Mouse (Mus musculus): ENCODE measurements around the gene Tatdn3. TPM values are rescaled to one million over a fixed set of nuclear protein-coding genes. Genes with fewer than 3 reads are reported as not detected.

Tatdn3 gene
- polyA plus RNA-seq, 1 experiment from 2014 or later: 20.2 TPM

DNA sequence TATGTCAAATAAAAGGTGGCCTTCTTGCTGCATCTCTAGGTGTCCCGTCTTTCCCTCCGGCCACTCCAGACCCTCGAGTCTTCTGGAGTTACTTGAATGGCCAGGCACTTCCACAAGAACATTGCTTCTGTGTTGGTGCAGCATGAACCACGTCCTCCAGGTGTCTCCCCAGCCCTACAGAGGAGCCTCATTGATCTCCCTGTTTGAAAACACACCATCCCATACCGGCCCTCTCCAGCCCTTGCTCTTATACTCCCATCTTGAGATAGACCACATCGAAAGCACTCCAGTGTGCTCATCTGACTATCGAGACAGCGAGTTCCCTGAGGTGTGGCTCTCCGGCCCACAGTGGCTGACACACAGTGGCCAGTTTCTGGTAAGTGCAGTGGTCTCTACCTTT lies 32.3 kb upstream of the Tatdn3 start:
- Histone ChIP-seq H3K27me3 (peaks cover 13% of the 10 kb centered on the region), H3K4me3 (no peak overlapping the region), H3K9ac (no peak overlapping the region), H3K27ac (no peak overlapping the region), H3K36me3 (no peaks in the 10 kb centered on the region), H3K4me1 (replicated peaks) (peaks cover 21% of the 10 kb centered on the region), H3K9me3 (replicated peaks) (no peaks in the 10 kb centered on the region), H3K4me2 (no peak overlapping the region)
- WGBS: 71% methylated on average over 9 of the region's 9 CpGs
- ATAC-seq (replicated peaks; ENCODE audit: insufficient number of reproducible peaks, insufficient read depth, low FRiP score, low read depth): no peak

DNA sequence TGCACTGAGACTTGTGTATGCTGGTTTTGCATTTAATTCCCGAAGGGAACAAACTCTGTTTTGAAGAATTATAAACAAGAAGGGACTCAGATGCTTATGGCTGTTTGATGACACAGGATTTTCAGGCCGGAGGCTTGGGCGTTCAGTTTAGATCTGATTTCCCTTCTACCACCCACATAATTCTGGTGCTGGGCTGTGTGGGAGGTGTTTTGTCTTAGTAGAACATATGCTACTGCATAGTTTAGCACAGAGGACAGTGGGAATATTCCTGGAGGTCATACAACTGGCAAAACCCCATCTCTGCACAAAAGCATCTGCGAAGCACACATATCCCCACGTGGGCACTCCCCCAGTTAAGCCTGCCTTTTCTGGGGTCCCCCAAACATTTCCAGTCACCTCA lies 30.8 kb upstream of the Tatdn3 start:
- H3K27me3 ChIP-seq: peaks cover 3% of the 10 kb centered on the region
- no peak overlapping the region for H3K4me2 ChIP-seq
- H3K9me3 ChIP-seq (replicated peaks): no peaks in the 10 kb centered on the region
- peaks cover 16% of the 10 kb centered on the region for H3K4me1 ChIP-seq (replicated peaks)
- 67% methylated on average over 5 of the region's 5 CpGs for WGBS
- no peak overlapping the region for H3K9ac ChIP-seq
- no peak for ATAC-seq (replicated peaks; ENCODE audit: insufficient number of reproducible peaks, insufficient read depth, low FRiP score, low read depth)
- H3K36me3 ChIP-seq: no peaks in the 10 kb centered on the region
- H3K4me3 ChIP-seq: no peak overlapping the region
- no peak overlapping the region for H3K27ac ChIP-seq

DNA sequence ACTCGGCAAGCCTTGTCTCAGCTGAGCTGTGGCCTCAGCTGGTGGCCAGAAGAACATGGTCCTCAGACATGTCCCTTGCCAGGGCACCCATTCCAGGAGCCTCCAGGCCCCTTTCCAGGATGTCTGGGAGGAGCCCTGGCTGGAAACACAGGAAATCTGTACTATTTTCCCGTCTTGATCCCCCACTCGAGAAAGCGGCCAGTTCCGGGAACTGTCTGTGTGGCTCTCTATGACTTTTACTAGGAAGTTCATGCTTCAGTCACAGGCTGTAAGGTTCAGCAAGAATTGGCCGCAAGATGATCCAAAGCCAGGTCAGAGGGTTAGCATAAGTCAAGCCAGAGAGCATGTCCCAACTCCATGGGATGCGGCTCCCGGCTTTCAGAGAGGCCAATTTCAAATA lies 29.3 kb upstream of the Tatdn3 start:
- H3K9ac ChIP-seq: no peak overlapping the region
- H3K4me2 ChIP-seq: no peak overlapping the region
- no peaks in the 10 kb centered on the region for H3K36me3 ChIP-seq
- ATAC-seq (replicated peaks; ENCODE audit: insufficient number of reproducible peaks, insufficient read depth, low FRiP score, low read depth): no peak
- H3K4me1 ChIP-seq (replicated peaks): peaks cover 4% of the 10 kb centered on the region
- no peaks in the 10 kb centered on the region for H3K27me3 ChIP-seq
- H3K27ac ChIP-seq: no peak overlapping the region
- H3K4me3 ChIP-seq: no peak overlapping the region
- WGBS: 75% methylated on average over 8 of the region's 8 CpGs
- H3K9me3 ChIP-seq (replicated peaks): no peaks in the 10 kb centered on the region

DNA sequence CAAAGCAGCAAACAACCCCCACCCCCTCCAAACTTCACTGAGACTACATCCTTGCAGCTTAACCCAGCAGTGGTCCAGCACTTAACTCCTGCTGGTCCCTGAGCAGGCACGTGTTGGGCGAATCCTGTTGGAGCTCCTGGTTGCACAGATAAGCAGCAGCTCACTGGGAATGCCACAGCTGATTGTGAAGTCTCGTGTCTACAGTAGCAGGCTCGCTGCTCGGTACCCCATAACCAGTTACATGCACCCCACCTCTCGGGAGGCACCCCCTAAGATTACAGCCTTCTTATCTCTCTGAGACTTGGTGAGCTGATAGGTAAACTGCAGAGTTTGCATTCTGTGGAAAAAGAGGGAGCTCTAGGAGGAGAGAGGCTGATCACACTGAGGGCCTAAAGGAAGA lies 26.6 kb upstream of the Tatdn3 start:
- no peaks in the 10 kb centered on the region for H3K9me3 ChIP-seq (replicated peaks)
- H3K27me3 ChIP-seq: no peaks in the 10 kb centered on the region
- ATAC-seq (replicated peaks; ENCODE audit: insufficient number of reproducible peaks, insufficient read depth, low FRiP score, low read depth): no peak
- H3K36me3 ChIP-seq: no peaks in the 10 kb centered on the region; the same call in 1 of the 2 replicates
- H3K9ac ChIP-seq: no peak overlapping the region
- no peak overlapping the region for H3K4me3 ChIP-seq
- H3K4me1 ChIP-seq (replicated peaks): 0 out of 2 replicates have a peak, but pooled peaks cover 2% of the 10 kb centered on the region
- no peak overlapping the region for H3K27ac ChIP-seq
- H3K4me2 ChIP-seq: no peak overlapping the region
- WGBS: 27% methylated on average over 6 of the region's 6 CpGs

DNA sequence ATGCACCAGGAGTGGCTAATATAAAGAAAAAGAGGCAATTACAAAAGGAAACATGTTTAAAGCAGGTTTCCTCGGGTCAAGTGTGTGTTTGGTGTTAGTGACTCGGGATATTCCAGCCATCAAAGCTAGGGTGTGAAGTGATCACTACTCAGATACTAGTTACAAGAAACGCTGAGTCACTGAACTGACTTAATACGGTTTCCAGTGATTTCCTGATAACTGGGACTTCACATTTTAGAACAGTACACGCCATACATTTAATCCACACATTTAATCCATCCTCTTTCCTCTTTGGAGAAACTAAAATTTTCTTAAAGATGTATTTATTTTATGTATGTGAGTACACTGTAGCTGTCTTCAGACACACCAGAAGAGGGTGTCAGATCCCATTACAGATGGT lies 25.2 kb upstream of the Tatdn3 start:
- Histone ChIP-seq H3K4me3 (no peak overlapping the region), H3K4me2 (no peak overlapping the region), H3K36me3 (peaks cover 10% of the 10 kb centered on the region; the same call in 1 of the 2 replicates), H3K4me1 (replicated peaks) (0 out of 2 replicates have a peak, but pooled peaks cover 2% of the 10 kb centered on the region), H3K27ac (no peak overlapping the region), H3K9me3 (replicated peaks) (no peaks in the 10 kb centered on the region), H3K27me3 (no peaks in the 10 kb centered on the region), H3K9ac (no peak overlapping the region)
- no peak for ATAC-seq (replicated peaks; ENCODE audit: insufficient number of reproducible peaks, insufficient read depth, low FRiP score, low read depth)
- WGBS: 75% methylated on average over 5 of the region's 5 CpGs

DNA sequence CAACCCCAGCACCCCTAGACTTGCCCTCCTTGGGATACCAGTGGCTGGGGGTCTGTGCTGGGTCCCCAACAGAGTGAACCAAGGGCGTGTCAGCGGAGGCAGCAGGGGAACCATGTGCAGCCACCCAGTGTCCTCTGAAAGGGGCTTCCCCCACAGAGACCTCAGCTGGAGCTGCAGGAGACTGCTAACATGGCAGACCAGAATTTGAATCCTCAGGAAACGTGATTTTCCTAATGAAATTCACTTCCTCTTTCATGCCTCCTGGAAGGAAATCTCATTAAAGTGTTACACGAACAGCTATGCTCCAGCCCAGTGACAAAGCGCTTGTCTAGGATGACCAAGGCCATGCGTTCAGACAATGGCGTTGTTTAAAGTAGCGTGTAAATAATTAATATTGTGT lies 24.2 kb upstream of the Tatdn3 start:
- Histone ChIP-seq H3K9ac (no peak overlapping the region), H3K27me3 (no peaks in the 10 kb centered on the region), H3K27ac (no peak overlapping the region), H3K4me3 (no peak overlapping the region), H3K4me2 (no peak overlapping the region), H3K4me1 (replicated peaks) (no peaks in the 10 kb centered on the region), H3K36me3 (peaks cover 19% of the 10 kb centered on the region), H3K9me3 (replicated peaks) (no peaks in the 10 kb centered on the region)
- WGBS: 82% methylated on average over 8 of the region's 8 CpGs
- ATAC-seq (replicated peaks; ENCODE audit: insufficient number of reproducible peaks, insufficient read depth, low FRiP score, low read depth): no peak

DNA sequence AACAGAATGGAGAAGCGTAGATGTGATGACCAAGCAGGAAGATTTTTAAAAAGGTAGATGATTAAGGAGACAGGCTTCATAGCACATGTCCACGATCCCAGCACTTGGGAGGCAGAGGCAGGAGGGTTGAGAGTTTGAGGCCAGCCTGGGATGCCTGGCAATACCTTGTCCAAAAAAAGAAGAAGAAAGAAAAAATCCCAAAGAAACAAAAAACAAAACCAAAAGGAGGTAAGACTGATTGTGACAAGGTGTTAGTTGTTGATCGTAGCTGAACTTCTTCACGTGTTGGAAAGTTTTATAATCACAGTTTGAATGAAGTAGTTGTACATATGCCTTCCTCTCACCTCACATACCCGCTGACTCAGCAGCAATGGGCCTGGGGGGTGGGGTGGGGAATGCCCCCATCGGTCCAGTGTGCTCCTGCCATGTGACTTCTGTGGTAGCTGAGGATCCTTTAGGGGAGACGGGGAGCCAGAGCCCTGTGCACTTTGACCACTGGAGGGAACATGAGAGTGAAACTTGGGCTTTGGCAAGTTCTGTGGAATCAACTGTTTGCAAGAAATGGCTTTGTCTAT lies 23.7 kb upstream of the Tatdn3 start:
- no peaks in the 10 kb centered on the region for H3K27me3 ChIP-seq
- no peak overlapping the region for H3K9ac ChIP-seq
- no peak overlapping the region for H3K27ac ChIP-seq
- H3K4me1 ChIP-seq (replicated peaks): no peaks in the 10 kb centered on the region
- WGBS: 79% methylated on average over 7 of the region's 7 CpGs
- H3K4me3 ChIP-seq: no peak overlapping the region
- ATAC-seq (replicated peaks; ENCODE audit: insufficient number of reproducible peaks, insufficient read depth, low FRiP score, low read depth): no peak
- no peak overlapping the region for H3K4me2 ChIP-seq
- H3K36me3 ChIP-seq: peaks cover 24% of the 10 kb centered on the region
- no peaks in the 10 kb centered on the region for H3K9me3 ChIP-seq (replicated peaks)

DNA sequence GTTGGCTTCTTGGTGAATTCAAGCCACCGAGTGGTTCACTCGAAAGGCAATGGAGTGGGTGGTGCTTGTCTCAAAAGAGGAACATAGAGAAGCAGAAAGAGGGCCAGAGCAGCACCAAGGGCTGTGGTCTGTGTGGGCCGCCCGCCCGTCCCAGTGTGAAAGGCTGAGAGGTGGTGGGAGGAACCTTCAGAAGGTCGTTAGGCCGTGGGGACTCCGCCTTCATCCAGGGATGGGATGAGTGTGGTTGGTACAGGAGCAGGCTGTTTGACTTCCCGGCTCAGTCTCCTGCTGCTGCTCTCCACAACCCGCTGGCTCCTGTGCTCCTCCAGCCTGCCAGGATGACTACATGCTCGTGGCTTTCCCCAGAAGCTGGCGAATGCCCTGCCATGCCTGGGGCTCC lies 22.9 kb upstream of the Tatdn3 start:
- ATAC-seq (replicated peaks; ENCODE audit: insufficient number of reproducible peaks, insufficient read depth, low FRiP score, low read depth): no peak
- Histone ChIP-seq H3K36me3 (peaks cover 25% of the 10 kb centered on the region), H3K27ac (no peak overlapping the region)

DNA sequence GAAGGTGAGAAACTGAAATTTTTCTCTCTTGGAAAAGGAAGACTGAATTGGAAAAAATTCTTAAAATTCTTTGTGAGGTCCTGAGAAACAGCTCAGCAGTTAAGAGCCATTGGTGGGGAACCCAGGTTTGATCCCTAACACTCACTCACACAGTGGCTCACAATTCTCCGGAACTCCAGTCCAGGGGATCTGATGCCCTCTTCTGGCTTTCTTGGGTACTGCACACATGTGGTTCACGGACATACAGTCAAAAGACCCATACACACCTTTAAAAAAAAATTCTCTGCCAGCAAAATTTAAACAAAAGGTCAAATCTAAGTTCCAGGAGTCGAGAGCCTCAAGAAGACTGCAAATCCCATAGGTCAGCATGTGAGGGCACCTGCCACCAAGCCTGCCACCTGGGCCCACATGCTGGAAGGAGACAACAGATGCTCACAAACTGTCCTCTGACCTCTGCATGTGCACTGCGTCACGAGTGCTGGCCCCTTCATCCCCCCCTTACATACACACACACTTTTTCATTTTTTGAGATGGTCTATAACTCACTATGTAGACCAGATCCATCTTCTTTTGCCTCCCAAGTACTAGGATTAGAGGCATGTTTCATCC lies 22.3 kb upstream of the Tatdn3 start:
- peaks cover 30% of the 10 kb centered on the region for H3K36me3 ChIP-seq
- no peak for ATAC-seq (replicated peaks; ENCODE audit: insufficient number of reproducible peaks, insufficient read depth, low FRiP score, low read depth)
- no peaks in the 10 kb centered on the region for H3K27me3 ChIP-seq
- H3K9me3 ChIP-seq (replicated peaks): no peaks in the 10 kb centered on the region
- no peak overlapping the region for H3K4me3 ChIP-seq
- 72% methylated on average over 5 of the region's 5 CpGs for WGBS
- H3K4me1 ChIP-seq (replicated peaks): no peaks in the 10 kb centered on the region
- H3K27ac ChIP-seq: no peak overlapping the region
- no peak overlapping the region for H3K9ac ChIP-seq
- H3K4me2 ChIP-seq: no peak overlapping the region

More for the DNA sequence above, 22.9 kb upstream of the Tatdn3 start:
- Histone ChIP-seq H3K9me3 (replicated peaks) (no peaks in the 10 kb centered on the region), H3K4me2 (no peak overlapping the region), H3K4me3 (no peak overlapping the region), H3K27me3 (no peaks in the 10 kb centered on the region), H3K9ac (no peak overlapping the region), H3K4me1 (replicated peaks) (no peaks in the 10 kb centered on the region)
- 80% methylated on average over 12 of the region's 12 CpGs for WGBS

DNA sequence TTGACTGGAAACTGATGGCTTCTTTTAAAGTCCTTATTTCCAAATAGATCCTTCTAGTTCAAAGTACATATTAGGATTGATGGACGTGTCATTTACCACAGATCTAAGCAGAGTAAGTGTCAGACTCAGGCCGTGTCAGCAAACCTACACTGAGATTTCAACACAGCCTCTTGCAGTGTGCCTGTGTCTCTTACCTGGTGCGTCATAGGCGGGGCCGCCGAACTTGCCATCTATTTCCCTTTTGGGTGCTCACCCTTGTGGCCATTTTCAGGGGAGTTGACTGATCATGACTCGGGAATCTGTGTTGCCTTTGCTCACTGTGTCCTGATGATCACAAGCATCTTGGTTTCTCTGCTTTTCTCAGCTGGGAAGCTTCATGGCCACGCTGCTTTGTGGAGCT lies 20.5 kb upstream of the Tatdn3 start:
- H3K9me3 ChIP-seq (replicated peaks): no peaks in the 10 kb centered on the region
- H3K4me3 ChIP-seq: no peak overlapping the region
- H3K9ac ChIP-seq: no peak overlapping the region
- no peaks in the 10 kb centered on the region for H3K27me3 ChIP-seq
- no peak overlapping the region for H3K27ac ChIP-seq
- peaks cover 35% of the 10 kb centered on the region for H3K36me3 ChIP-seq
- H3K4me1 ChIP-seq (replicated peaks): no peaks in the 10 kb centered on the region
- no peak overlapping the region for H3K4me2 ChIP-seq
- 86% methylated on average over 8 of the region's 8 CpGs for WGBS
- ATAC-seq (replicated peaks; ENCODE audit: insufficient number of reproducible peaks, insufficient read depth, low FRiP score, low read depth): no peak

DNA sequence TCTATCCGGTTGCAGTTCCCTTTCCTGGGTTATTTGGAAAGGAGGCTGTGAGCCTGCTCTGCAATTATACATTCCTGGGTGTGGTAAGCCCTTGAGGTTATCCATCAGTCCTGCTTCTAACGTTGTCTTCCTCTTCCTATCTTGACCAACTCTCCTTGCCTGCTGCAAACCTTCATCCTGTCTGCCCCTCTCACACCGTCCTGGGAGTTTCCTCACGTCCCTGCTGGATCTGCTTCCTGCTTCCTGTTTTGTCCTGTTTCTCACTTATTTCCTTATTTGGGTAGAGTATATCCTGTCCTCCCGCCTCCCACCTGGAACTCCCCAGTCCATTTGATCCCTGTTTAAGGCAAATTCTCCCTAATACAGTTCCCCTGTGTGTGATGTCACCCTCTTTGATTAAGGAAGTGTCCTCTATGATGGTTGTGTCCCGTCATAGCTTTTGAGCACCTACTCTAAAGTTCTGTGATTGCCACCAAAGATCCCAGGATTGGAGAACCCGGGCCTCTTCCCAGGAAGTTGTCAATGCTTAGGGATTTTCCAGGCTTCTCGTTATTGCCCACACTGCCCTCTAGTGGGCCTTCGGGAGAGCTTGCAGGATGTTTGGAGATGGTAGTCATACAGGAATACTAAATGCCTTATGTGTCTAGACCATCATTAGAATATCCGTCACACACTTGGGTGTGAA lies 12.6 kb upstream of the Tatdn3 start:
- Histone ChIP-seq H3K4me1 (replicated peaks) (no peaks in the 10 kb centered on the region), H3K4me3 (no peak overlapping the region), H3K4me2 (peak overlapping the region; percentile 19; the same call in 1 of the 2 replicates), H3K27me3 (no peaks in the 10 kb centered on the region), H3K27ac (peak overlapping the region; percentile 45; the same call in 1 of the 2 replicates), H3K9ac (no peak overlapping the region), H3K9me3 (replicated peaks) (no peaks in the 10 kb centered on the region), H3K36me3 (peaks cover 48% of the 10 kb centered on the region)
- 44% methylated on average over 10 of the region's 10 CpGs for WGBS
- ATAC-seq (replicated peaks; ENCODE audit: insufficient number of reproducible peaks, insufficient read depth, low FRiP score, low read depth): 0 out of 2 replicates have a peak, but pooled peaks have one; percentile 27
